Mouse (Mus musculus): ENCODE results near the gene Glis3.

DNA sequence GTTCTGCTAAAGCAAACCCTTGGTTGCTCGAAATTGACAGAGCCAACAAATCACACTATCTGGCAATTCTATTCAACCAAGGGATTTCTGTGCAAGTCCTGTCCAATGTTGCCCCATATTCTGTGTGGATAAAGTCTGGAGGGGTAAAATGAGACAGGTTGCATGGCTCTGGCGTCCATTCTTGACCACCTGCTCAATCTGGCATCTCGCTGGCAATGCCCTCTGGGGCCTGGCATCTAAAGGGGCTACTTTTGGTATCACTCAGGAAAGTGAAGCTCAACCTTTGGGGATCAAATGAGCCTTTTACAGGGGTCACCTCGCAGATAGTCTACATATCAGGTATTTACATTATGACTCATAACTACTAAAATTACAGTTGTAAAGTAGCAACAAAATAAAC, 42.7 kb upstream of the Glis3 start:
- TF ChIP-seq CTCF (IDR thresholded peaks at IDR 0.05; ENCODE audit: low read depth): no peak
- TF ChIP-seq EP300 (IDR thresholded peaks at IDR 0.05; ENCODE audit: low read depth): no peak
